Mouse (Mus musculus) heart, postnatal 0 days (tissue): ENCODE results near the gene Psmd7.

Experiments
- CTCF ChIP-seq: IDR thresholded peaks from 2 replicates; pipeline ENCODE4 v1.5.1; 2016; ENCODE audit warnings: antibody characterized with exemption, control low read depth, low read depth
- EP300 ChIP-seq: IDR thresholded peaks from 2 replicates; pipeline ENCODE4 v1.6.1; 2016; ENCODE audit warnings: antibody characterized with exemption, low read depth

GRCm38 (mm10) chr8:107613411-107613810 is 25.1 kb upstream of the Psmd7 start:
- no peak for TF ChIP-seq EP300
- no peak for TF ChIP-seq CTCF
